Mouse (Mus musculus): Measurements from ENCODE around the gene B230118H07Rik. TPM values are rescaled to one million over a fixed set of nuclear protein-coding genes. Genes with fewer than 3 reads are reported as not detected.

The B230118H07Rik gene
- total and polyA plus RNA-seq, 3 experiments: 22.4 to 30.6 TPM; not detected in 1

DNA sequence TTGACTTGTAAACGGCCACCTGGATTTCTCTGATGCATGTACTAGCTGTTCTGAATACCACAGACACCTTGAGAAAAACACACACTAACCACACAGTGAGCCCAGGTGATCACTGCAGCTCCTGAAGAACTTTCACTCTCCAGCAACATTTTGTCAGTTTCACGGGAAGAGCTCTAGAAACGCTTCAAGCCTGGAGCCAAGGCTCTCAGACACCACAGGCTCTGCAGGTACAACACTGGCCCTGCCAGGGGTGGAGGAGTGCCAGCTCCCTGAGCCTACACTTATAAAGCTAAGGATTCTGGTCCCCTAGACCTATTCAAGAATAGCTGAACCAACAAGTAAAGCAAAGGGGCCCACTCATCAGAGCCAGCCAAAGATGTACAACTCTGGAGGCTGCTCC lies 67.9 kb downstream of the B230118H07Rik start:
- Histone ChIP-seq H3K36me3 (ENCODE audit: control insufficient read depth in 1 of 2, insufficient read depth in 2 of 2, low read length in 2 of 2) (peaks cover 0 to 13% of the 10 kb centered on the region in 2 experiments; a peak in 2 of 4 replicates), H3K4me1 (ENCODE audit: control insufficient read depth in 1 of 2, insufficient read depth in 2 of 2, low read length in 2 of 2) (peaks cover 3 to 10% of the 10 kb centered on the region in 2 experiments), H3K9ac (ENCODE audit: control insufficient read depth, low read depth, low read length, poor library complexity, severe bottlenecking) (no peak overlapping the region), H3K27ac (ENCODE audit: control insufficient read depth, low read depth, low read length) (0 out of 2 replicates have a peak overlapping the region, but pooled peaks have one; percentile 6), H3K4me3 (ENCODE audit: control insufficient read depth in 1 of 2, insufficient read depth in 1 of 2, low read depth in 2 of 2, low read length in 2 of 2) (no peak overlapping the region), H3K9me3 (replicated peaks; ENCODE audit: insufficient read depth, low read length) (no peaks in the 10 kb centered on the region), H3K27me3 (ENCODE audit: control insufficient read depth in 1 of 2, insufficient read depth in 2 of 2, low read length in 2 of 2) (no peaks in the 10 kb centered on the region), H3K79me2 (ENCODE audit: control insufficient read depth, insufficient read depth, low read length, poor library complexity) (no peaks in the 10 kb centered on the region)
- TF ChIP-seq MAX (IDR thresholded peaks at IDR 0.05; ENCODE audit: low read length) (no peak), GABPA (IDR thresholded peaks at IDR 0.05; ENCODE audit: low read depth, low read length) (no peak), SIN3A (IDR thresholded peaks at IDR 0.05; ENCODE audit: low read length) (no peak), POLR2AphosphoS2 (IDR thresholded peaks at IDR 0.05; ENCODE audit: low read length) (no peak), HCFC1 (IDR thresholded peaks at IDR 0.05; ENCODE audit: low read depth, low read length) (no peak), CHD2 (IDR thresholded peaks at IDR 0.05; ENCODE audit: low read length) (no peak), EP300 (IDR thresholded peaks at IDR 0.05; ENCODE audit: low read depth in 1 of 2, low read length in 2 of 2) (no peak), E2F4 (IDR thresholded peaks at IDR 0.05; ENCODE audit: borderline replicate concordance, low read depth, low read length) (no peak), SMC3 (IDR thresholded peaks at IDR 0.05; ENCODE audit: low read depth, low read length) (no peak), GATA1 (IDR thresholded peaks at IDR 0.05; ENCODE audit: low read depth, low read length) (no peak), MAZ (IDR thresholded peaks at IDR 0.05; ENCODE audit: low read depth, low read length) (no peak), MYC (IDR thresholded peaks at IDR 0.05; ENCODE audit: low read depth, low read length) (no peak), ZNF384 (IDR thresholded peaks at IDR 0.05; ENCODE audit: low read depth, low read length) (no peak), TAL1 (IDR thresholded peaks at IDR 0.05; ENCODE audit: low read length) (no peak), ZC3H11A (IDR thresholded peaks at IDR 0.05; ENCODE audit: low read depth, low read length) (no peak), TCF12 (IDR thresholded peaks at IDR 0.05; ENCODE audit: low read depth, low read length) (no peak)
- no peak for DNase-seq (ENCODE audit: low read depth, low spot score)

DNA sequence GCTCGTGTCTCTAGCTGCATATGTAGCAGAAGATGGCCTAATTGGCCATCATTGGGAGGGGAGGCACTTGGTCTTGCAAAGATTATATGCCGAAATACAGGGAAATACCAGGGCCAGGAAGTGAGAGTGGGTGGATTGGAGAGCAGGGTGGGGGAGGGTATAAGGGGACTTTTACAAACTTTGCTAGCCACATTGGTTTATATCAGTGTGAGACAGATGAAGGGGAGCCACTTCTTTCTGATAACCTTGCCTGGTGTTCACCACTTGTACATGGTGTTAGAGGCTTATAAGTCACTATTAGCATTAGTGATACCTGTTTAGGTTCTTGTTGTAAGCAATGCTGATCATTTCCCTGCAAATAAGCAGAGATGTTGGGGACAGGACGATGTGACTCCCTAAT lies 68.4 kb downstream of the B230118H07Rik start:
- TF ChIP-seq SIN3A (IDR thresholded peaks at IDR 0.05; ENCODE audit: low read length) (peak; percentile 22; the same call in 1 of the 2 replicates), NELFE (IDR thresholded peaks at IDR 0.05; ENCODE audit: low read depth, low read length) (no peak), MYC (IDR thresholded peaks at IDR 0.05; ENCODE audit: low read depth, low read length) (no peak), ELF1 (IDR thresholded peaks at IDR 0.05; ENCODE audit: low read depth, low read length) (peak; percentile 40; the same call in 1 of the 2 replicates), TCF12 (IDR thresholded peaks at IDR 0.05; ENCODE audit: low read depth, low read length) (peak; percentile 57; the same call in 1 of the 2 replicates), EP300 (IDR thresholded peaks at IDR 0.05; ENCODE audit: low read depth in 1 of 2, low read length in 2 of 2) (peak; percentile 67 to 70; a peak in 3 of 4 replicates), TAL1 (IDR thresholded peaks at IDR 0.05; ENCODE audit: low read length) (peak; percentile 32; the same call in 1 of the 2 replicates)
- peak; percentile 59 for DNase-seq (ENCODE audit: low read depth, low spot score)
- H3K27me3 ChIP-seq (ENCODE audit: control insufficient read depth in 1 of 2, insufficient read depth in 2 of 2, low read length in 2 of 2): no peaks in the 10 kb centered on the region
- peaks cover 0 to 13% of the 10 kb centered on the region in 2 experiments; a peak in 2 of 4 replicates for H3K36me3 ChIP-seq (ENCODE audit: control insufficient read depth in 1 of 2, insufficient read depth in 2 of 2, low read length in 2 of 2)
- no peaks in the 10 kb centered on the region for H3K79me2 ChIP-seq (ENCODE audit: control insufficient read depth, insufficient read depth, low read length, poor library complexity)
- H3K27ac ChIP-seq (ENCODE audit: control insufficient read depth, low read depth, low read length): peak overlapping the region; percentile 58; the same call in 1 of the 2 replicates
- H3K9ac ChIP-seq (ENCODE audit: control insufficient read depth, low read depth, low read length, poor library complexity, severe bottlenecking): no peak overlapping the region
- H3K4me3 ChIP-seq (ENCODE audit: control insufficient read depth in 1 of 2, insufficient read depth in 1 of 2, low read depth in 2 of 2, low read length in 2 of 2): peak overlapping the region in 1 of 2 experiments; percentile 23; a peak in 1 of 4 replicates
- no peaks in the 10 kb centered on the region for H3K9me3 ChIP-seq (replicated peaks; ENCODE audit: insufficient read depth, low read length)
- H3K4me1 ChIP-seq (ENCODE audit: control insufficient read depth in 1 of 2, insufficient read depth in 2 of 2, low read length in 2 of 2): peaks cover 3 to 10% of the 10 kb centered on the region in 2 experiments
